Mouse (Mus musculus): ENCODE results near the gene U2af2.

- TF ChIP-seq POLR2A (IDR thresholded peaks at IDR 0.05; ENCODE audit: borderline replicate concordance, control insufficient read depth, low read depth, low read length) (no peak), CTCF (IDR thresholded peaks at IDR 0.05; ENCODE audit: control insufficient read depth, insufficient read depth, low read length) (no peak)
Observed at GRCm38 (mm10) chr7:5037467-5037866, 24.5 kb upstream of the U2af2 start.

All from bone marrow, adult 2 months (tissue).